ENCODE assay signal across 32 mouse cellular contexts in the genomic region with DNA sequence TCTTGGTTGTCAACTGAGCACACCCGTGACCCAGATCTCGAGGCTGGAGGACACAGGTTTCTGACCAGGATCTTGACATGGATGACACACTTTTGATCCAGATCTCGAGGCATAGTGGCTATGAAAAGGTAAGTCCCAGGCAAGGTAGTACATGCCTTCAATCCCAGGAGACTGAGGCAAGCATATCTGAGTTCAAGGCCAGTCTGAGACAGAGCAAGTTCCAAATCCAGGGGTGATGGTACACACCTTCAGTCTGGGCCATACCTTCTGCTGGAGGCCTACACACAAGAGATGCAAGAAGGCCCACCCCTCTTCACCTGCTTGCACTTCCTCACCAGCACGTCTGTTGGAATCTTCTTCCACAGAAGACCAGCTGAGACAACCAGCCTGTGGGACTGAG.
"Had no signal": no experiment of that assay in that cellular context is flagged by ENCODE, and none has a peak within 500 bp of the region (broad histone marks: within the 10 kb centered on the region; RNA-seq: fewer than 3 reads in every experiment).

No protein-coding gene starts in this region.

- H3K36me3 ChIP-seq: limb, embryonic 15.5 days; liver, embryonic 13.5 days; liver, embryonic 15.5 days; midbrain, embryonic 13.5 days; midbrain, embryonic 15.5 days; neural tube, embryonic 12.5 days had no signal

- H3K4me2 ChIP-seq: limb, embryonic 12.5 days; limb, embryonic 13.5 days; limb, embryonic 15.5 days; liver, embryonic 11.5 days; liver, embryonic 12.5 days; liver, embryonic 13.5 days; liver, embryonic 15.5 days; lung, embryonic 14.5 days; lung, embryonic 15.5 days; midbrain, embryonic 11.5 days; midbrain, embryonic 12.5 days; midbrain, embryonic 13.5 days; midbrain, embryonic 15.5 days; neural tube, embryonic 12.5 days; neural tube, embryonic 13.5 days had no signal

- H3K9me3 ChIP-seq: limb, embryonic 10.5 days; limb, embryonic 12.5 days; limb, embryonic 13.5 days; limb, embryonic 15.5 days; liver, embryonic 12.5 days; liver, embryonic 13.5 days; liver, embryonic 15.5 days; lung, embryonic 15.5 days; midbrain, embryonic 10.5 days; midbrain, embryonic 12.5 days; midbrain, embryonic 13.5 days; midbrain, embryonic 15.5 days; neural tube, embryonic 12.5 days; neural tube, embryonic 13.5 days had no signal

- H3K9ac ChIP-seq: limb, embryonic 12.5 days; limb, embryonic 13.5 days; limb, embryonic 15.5 days; liver, embryonic 12.5 days; liver, embryonic 13.5 days; liver, embryonic 14.5 days; liver, embryonic 15.5 days; liver, postnatal 0 days; lung, embryonic 14.5 days; lung, embryonic 15.5 days; midbrain, embryonic 12.5 days; midbrain, embryonic 13.5 days; midbrain, embryonic 15.5 days; neural tube, embryonic 12.5 days; neural tube, embryonic 13.5 days had no signal

- DNase-seq: left cerebral cortex, postnatal 4 days; liver; liver, embryonic 13.5 days; liver, postnatal 0 days; lung, adult 18-20 months; lung, adult 2 months; lung, embryonic 14.5 days; lung, postnatal 10 days; lung, postnatal 14 days; lung, postnatal 36 days; lung, postnatal 4 days; midbrain, embryonic 14.5 days had no signal

- ATAC-seq: liver, embryonic 12.5 days; liver, postnatal 0 days; lung, postnatal 0 days; midbrain, embryonic 13.5 days; midbrain, embryonic 15.5 days; midbrain, embryonic 16.5 days had no signal

- H3K4me1 ChIP-seq: limb, embryonic 10.5 days; limb, embryonic 12.5 days; limb, embryonic 13.5 days; limb, embryonic 15.5 days; liver, embryonic 12.5 days; midbrain, embryonic 10.5 days; midbrain, embryonic 12.5 days; midbrain, embryonic 13.5 days; midbrain, embryonic 15.5 days; neural tube, embryonic 12.5 days; neural tube, embryonic 13.5 days had no signal

- H3K4me3 ChIP-seq: limb, embryonic 10.5 days; limb, embryonic 12.5 days; limb, embryonic 13.5 days; limb, embryonic 15.5 days; liver, embryonic 12.5 days; liver, embryonic 13.5 days; liver, embryonic 15.5 days; lung, embryonic 15.5 days; midbrain, embryonic 10.5 days; midbrain, embryonic 12.5 days; midbrain, embryonic 13.5 days; midbrain, embryonic 15.5 days; myocyte; neural tube, embryonic 12.5 days; neural tube, embryonic 13.5 days had no signal

- H3K27ac ChIP-seq: limb, embryonic 10.5 days; limb, embryonic 12.5 days; limb, embryonic 13.5 days; limb, embryonic 15.5 days; liver, embryonic 12.5 days; liver, embryonic 13.5 days; liver, embryonic 14.5 days; liver, embryonic 15.5 days; lung, embryonic 15.5 days; macrophage; midbrain, embryonic 10.5 days; midbrain, embryonic 12.5 days; midbrain, embryonic 13.5 days; midbrain, embryonic 15.5 days; neural tube, embryonic 12.5 days; neural tube, embryonic 13.5 days had no signal

- H3K27me3 ChIP-seq: limb, embryonic 12.5 days; limb, embryonic 13.5 days; limb, embryonic 15.5 days; liver, embryonic 12.5 days; liver, embryonic 13.5 days; liver, embryonic 15.5 days; lung, embryonic 15.5 days; midbrain, embryonic 12.5 days; midbrain, embryonic 13.5 days; midbrain, embryonic 15.5 days; neural tube, embryonic 12.5 days; neural tube, embryonic 13.5 days had no signal
